Mouse (Mus musculus) erythroblast, adult 5-6 weeks (primary cell): ENCODE results near the gene 4933402E13Rik. TPM values are rescaled to one million over a fixed set of nuclear protein-coding genes. Genes with fewer than 3 reads are reported as not detected.

ENCODE experiments used
- ATAC-seq: replicated peaks from 2 replicates; pipeline ENCODE4 v1.8.0; 2016; ENCODE audit warnings: moderate number of reproducible peaks, mild to moderate bottlenecking, moderate TSS enrichment, inconsistent platforms; ENCODE audit not compliant: poor library complexity, low FRiP score, severe bottlenecking
- total RNA-seq, 2 experiments: library from RNA; stranded (forward) in 1 of 2; stranded (reverse) in 1 of 2; fragments of 150-400 nt in 1 of 2; fragments of 200-764, 138-1000 nt in 1 of 2; gene quantifications; 2 replicates each; pipeline versions ENCODE4 v1.2.3 to v1.2.4; 2015 to 2017; ENCODE audit warnings: low replicate concordance in 2 of 2

4933402E13Rik gene
- not detected in 2 replicates for total RNA-seq (2015; ENCODE audit: low replicate concordance)
- not detected in 2 replicates for total RNA-seq (2017; ENCODE audit: low replicate concordance)

- no peak for ATAC-seq
Observed at GRCm38 (mm10) chrX:62283199-62283598, at the start of gene 4933402E13Rik. Gene 4933402E13Rik, plus strand, starts transcription at chrX:62283499.

Other genes starting within 250 kb of the 4933402E13Rik start
- gene 4931400O07Rik, start 184.5 kb downstream of the 4933402E13Rik start, total RNA-seq (2015; ENCODE audit: low replicate concordance): not detected in 2 replicates
- gene 4931400O07Rik, start 184.5 kb downstream of the 4933402E13Rik start, total RNA-seq (2017; ENCODE audit: low replicate concordance): not detected in 2 replicates